Mouse (Mus musculus) kidney, postnatal 0 days (tissue): Measurements from ENCODE around the gene Oas1f. TPM values are rescaled to one million over a fixed set of nuclear protein-coding genes. Genes with fewer than 3 reads are reported as not detected.
"Not testable (repeated sequence)": the region's sequence is repeated elsewhere in the genome, so short reads cannot be mapped to it uniquely, and the experiment has no call there.

Experiments
- ATAC-seq: fragments of 200-750 bp; cut with Nextera tagmentation; replicated peaks from 2 replicates; pipeline ENCODE4 v1.8.0; 2017; ENCODE audit warnings: low read depth, moderate number of reproducible peaks, moderate TSS enrichment, moderate library complexity; ENCODE audit not compliant: low FRiP score
- DNase-seq: peaks from one replicate; pipeline ENCODE4 v3.0.0-alpha.2; 2016; ENCODE audit warnings: low spot score
- H3K27ac ChIP-seq: fragments of 300-500 bp; sonication (generic); 2 replicates; pipeline ENCODE4 v1.5.1; 2014; ENCODE audit warnings: mild to moderate bottlenecking
- H3K27me3 ChIP-seq: fragments of 300-500 bp; sonication (generic); 2 replicates; pipeline ENCODE4 v1.6.1; 2014; ENCODE audit warnings: low read length, mixed read lengths; ENCODE audit not compliant: insufficient read depth
- H3K36me3 ChIP-seq: fragments of 300-500 bp; sonication (generic); 2 replicates; pipeline ENCODE4 v1.6.1; 2014; ENCODE audit warnings: low read length, mixed read lengths; ENCODE audit not compliant: insufficient read depth
- H3K4me1 ChIP-seq: fragments of 300-500 bp; sonication (generic); replicated peaks from 2 replicates; pipeline ENCODE4 v1.6.1; 2014; ENCODE audit warnings: antibody characterized with exemption, low read length, mixed read lengths; ENCODE audit not compliant: insufficient read depth
- H3K4me2 ChIP-seq: fragments of 300-500 bp; sonication (generic); 2 replicates; pipeline ENCODE4 v1.6.1; 2014; ENCODE audit warnings: mild to moderate bottlenecking, low read length, moderate library complexity, mixed read lengths
- H3K4me3 ChIP-seq: fragments of 300-500 bp; sonication (generic); replicated peaks from 2 replicates; pipeline ENCODE4 v1.5.1; 2014; ENCODE audit warnings: low read depth, low read length
- H3K9ac ChIP-seq: fragments of 300-500 bp; sonication (generic); 2 replicates; pipeline ENCODE4 v1.6.1; 2014; ENCODE audit warnings: low read depth, low read length
- H3K9me3 ChIP-seq: fragments of 300-500 bp; sonication (generic); replicated peaks from 2 replicates; pipeline ENCODE4 v1.6.1; 2016; ENCODE audit warnings: low read length, inconsistent platforms, mixed read lengths
- CTCF ChIP-seq: IDR thresholded peaks from 2 replicates; pipeline ENCODE4 v1.5.1; 2016; ENCODE audit warnings: antibody characterized with exemption, low read depth, mild to moderate bottlenecking, moderate library complexity
- WGBS: fragments of 180-500 bp; shearing (Covaris S2); extraction: QIAGEN DNeasy Blood & Tissue Kit; methylation state at CpG from one replicate; pipeline ENCODE4 v1.1.7; 2014; 5-methylcytosine and 5-hydroxymethylcytosine counted together
- microRNA-seq: library from miRNA; unstranded; fragments of <30 nt; microRNA quantifications from one replicate; pipeline ENCODE4, GENCODE M21; 2016
- polyA plus RNA-seq: library from polyadenylated mRNA; unstranded; fragments of >200 nt; fragmentation: Nextera tagmentation; extraction: Ambion mirVana; gene quantifications from 2 replicates; pipeline ENCODE4 v1.2.1, GENCODE M21; 2015

Oas1f gene
- polyA plus RNA-seq, 1 experiment from 2014 or later = 0.12 TPM

GRCm38 (mm10) chr5:120895231-120895900 is 48.2 kb downstream of the Oas1f start:
- Histone ChIP-seq H3K4me3 (no peak overlapping the region), H3K9ac (no peak overlapping the region), H3K4me1 (no peaks in the 10 kb centered on the region), H3K36me3 (no peaks in the 10 kb centered on the region), H3K4me2 (no peak overlapping the region), H3K27ac (no peak overlapping the region), H3K27me3 (no peaks in the 10 kb centered on the region), H3K9me3 (no peaks in the 10 kb centered on the region)
- DNase-seq = no peak
- no peak for TF ChIP-seq CTCF
- 88% methylated on average over 11 of the region's 11 CpGs for WGBS
- no peak for ATAC-seq

DNA sequence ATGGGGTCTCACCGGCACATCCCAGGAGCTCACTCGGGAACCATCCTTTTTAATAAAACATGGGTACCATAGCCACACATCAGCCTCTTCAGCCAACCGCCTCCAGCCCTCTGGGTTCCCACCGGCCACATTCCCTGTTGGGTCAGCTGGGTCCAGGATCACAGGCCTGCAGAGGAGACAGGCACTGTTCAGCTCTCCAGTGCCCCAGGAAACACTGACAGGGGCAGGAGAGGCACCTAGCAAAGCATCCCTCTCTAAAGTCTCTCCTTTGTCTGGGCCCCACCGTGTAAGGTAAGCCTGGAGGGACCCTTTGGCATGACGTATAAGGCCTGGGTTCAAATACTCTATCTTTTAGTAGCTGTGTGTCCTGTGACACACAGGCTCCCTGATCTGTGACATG is 51.1 kb downstream of the Oas1f start:
- H3K4me1 ChIP-seq = no peaks in the 10 kb centered on the region
- H3K27ac ChIP-seq = no peak overlapping the region
- no peaks in the 10 kb centered on the region for H3K27me3 ChIP-seq
- no peak overlapping the region for H3K9ac ChIP-seq
- no peak for DNase-seq
- 88% methylated on average over 6 of the region's 6 CpGs for WGBS
- no peak overlapping the region for H3K4me2 ChIP-seq
- no peak overlapping the region for H3K4me3 ChIP-seq
- H3K36me3 ChIP-seq = no peaks in the 10 kb centered on the region
- ATAC-seq = no peak
- H3K9me3 ChIP-seq = no peaks in the 10 kb centered on the region
- no peak for TF ChIP-seq CTCF

GRCm38 (mm10) chr5:120898726-120899125 is 51.6 kb downstream of the Oas1f start:
- no peak for TF ChIP-seq CTCF
- Histone ChIP-seq H3K4me3 (no peak overlapping the region), H3K27ac (no peak overlapping the region), H3K9me3 (no peaks in the 10 kb centered on the region), H3K4me1 (no peaks in the 10 kb centered on the region), H3K27me3 (no peaks in the 10 kb centered on the region), H3K36me3 (no peaks in the 10 kb centered on the region), H3K4me2 (no peak overlapping the region), H3K9ac (no peak overlapping the region)
- no peak for ATAC-seq
- DNase-seq = no peak

DNA sequence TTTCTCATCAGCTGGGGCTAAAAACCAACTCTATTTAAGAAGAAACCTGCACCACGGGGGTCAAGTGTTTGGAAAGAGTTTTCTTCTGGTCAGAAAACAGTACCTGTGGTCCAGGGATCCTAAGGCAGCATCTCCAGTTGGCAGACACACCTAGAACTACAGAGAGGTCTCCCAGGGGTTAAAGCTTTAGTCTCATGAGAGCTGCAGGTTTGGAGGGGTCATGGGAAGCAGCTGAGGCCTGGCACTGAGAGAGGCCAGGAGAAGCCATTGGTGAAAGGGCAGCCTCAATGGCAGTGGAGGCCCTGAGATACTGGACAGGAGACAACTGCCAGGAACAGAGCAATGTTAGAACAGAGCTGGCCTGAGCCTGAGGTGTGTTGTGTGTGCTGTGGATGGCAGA is 53.5 kb downstream of the Oas1f start:
- no peak overlapping the region for H3K9ac ChIP-seq
- no peak overlapping the region for H3K4me2 ChIP-seq
- 65% methylated on average over 1 of the region's 1 CpGs for WGBS
- H3K27ac ChIP-seq = no peak overlapping the region
- no peaks in the 10 kb centered on the region for H3K4me1 ChIP-seq
- H3K36me3 ChIP-seq = no peaks in the 10 kb centered on the region
- no peak for TF ChIP-seq CTCF
- H3K4me3 ChIP-seq = no peak overlapping the region
- no peaks in the 10 kb centered on the region for H3K9me3 ChIP-seq
- no peaks in the 10 kb centered on the region for H3K27me3 ChIP-seq
- DNase-seq (no peak), ATAC-seq (no peak)

- Histone ChIP-seq H3K27me3 (no peaks in the 10 kb centered on the region), H3K9me3 (no peaks in the 10 kb centered on the region), H3K36me3 (no peaks in the 10 kb centered on the region), H3K4me1 (no peaks in the 10 kb centered on the region), H3K4me2 (no peak overlapping the region), H3K27ac (no peak overlapping the region), H3K9ac (no peak overlapping the region), H3K4me3 (no peak overlapping the region)
- TF ChIP-seq CTCF = no peak
- no peak for ATAC-seq
- 91% methylated on average over 5 of the region's 5 CpGs for WGBS
- no peak for DNase-seq
These were observed 54.9 kb downstream of the Oas1f start for GRCm38 (mm10) chr5:120902056-120902455.

GRCm38 (mm10) chr5:120906791-120907733 is 59.9 kb downstream of the Oas1f start, which contains the start of gene Oas1a:
TSS of gene Oas1a (minus strand) at chr5:120907521.
- Histone ChIP-seq H3K4me3 (peak within 1 kb of the TSS; percentile 16; the same call in 1 of the 2 replicates), H3K4me2 (peak within 1 kb of the TSS; percentile 27; the same call in 1 of the 2 replicates)
- not testable (repeated sequence) for ATAC-seq, H3K9me3 ChIP-seq, H3K9ac ChIP-seq, H3K27me3 ChIP-seq, H3K36me3 ChIP-seq, H3K27ac ChIP-seq, H3K4me1 ChIP-seq
- peak; percentile 34 for DNase-seq
- WGBS = 29% methylated on average over 9 of the region's 12 CpGs

Small RNA genes within 50 kb of the gene (microRNA-seq; reads per million reads assigned to microRNA genes)
- gene Gm22907 = not detected

Other genes starting within 250 kb of the Oas1f start
- gene Rita1, start 234.8 kb upstream of the Oas1f start, polyA plus RNA-seq = 14.3 and 16.3 TPM in 2 replicates
- 34.8 and 38.6 TPM in 2 replicates for gene Ddx54, start 234.6 kb upstream of the Oas1f start, polyA plus RNA-seq
- gene Cfap73, start 213.1 kb upstream of the Oas1f start, polyA plus RNA-seq = not detected in 2 replicates
- 0.36 and 0.39 TPM in 2 replicates for gene Rasal1, start 198.6 kb upstream of the Oas1f start, polyA plus RNA-seq
- 3.6 and 5.5 TPM in 2 replicates for gene Dtx1, start 135.4 kb upstream of the Oas1f start, polyA plus RNA-seq
- gene Oas2, start 97.5 kb upstream of the Oas1f start, polyA plus RNA-seq = 0.64 and 0.87 TPM in 2 replicates
- 0.13 and 0.21 TPM in 2 replicates for gene Oas3, start 69.7 kb upstream of the Oas1f start, polyA plus RNA-seq
- gene Oas1e, start 51.8 kb upstream of the Oas1f start, polyA plus RNA-seq = not detected in 2 replicates
- 1.1 and 1.2 TPM in 2 replicates for gene Oas1c, start 34.9 kb upstream of the Oas1f start, polyA plus RNA-seq
- gene Oas1h, start 14.1 kb downstream of the Oas1f start, polyA plus RNA-seq = 0.07 TPM in 1 of 2 replicates, not detected in the other
- gene Oas1g, start 40.2 kb downstream of the Oas1f start, polyA plus RNA-seq = 1.6 and 1.8 TPM in 2 replicates
- 5.4 and 7.9 TPM in 2 replicates for gene Oas1a, start 60.2 kb downstream of the Oas1f start, polyA plus RNA-seq
- gene Oas1d, start 67.2 kb downstream of the Oas1f start, polyA plus RNA-seq = not detected in 2 replicates
- gene Rph3a, start 162.7 kb downstream of the Oas1f start, polyA plus RNA-seq = 0.22 and 0.28 TPM in 2 replicates